Mouse (Mus musculus) liver, postnatal 0 days (tissue): ENCODE data around the gene Mb.

Source experiments
- CTCF ChIP-seq: sonication (generic); IDR thresholded peaks from 2 replicates; pipeline ENCODE4 v1.5.1; 2016; ENCODE audit warnings: antibody characterized with exemption, low read depth
- EP300 ChIP-seq: IDR thresholded peaks from 2 replicates; pipeline ENCODE4 v1.6.1; 2016; ENCODE audit warnings: antibody characterized with exemption, low read depth, mild to moderate bottlenecking

GRCm38 (mm10) chr15:77022401-77022957 lies 28.0 kb downstream of the Mb start:
- TF ChIP-seq EP300 (no peak), CTCF (no peak)
